In the genomic region with DNA sequence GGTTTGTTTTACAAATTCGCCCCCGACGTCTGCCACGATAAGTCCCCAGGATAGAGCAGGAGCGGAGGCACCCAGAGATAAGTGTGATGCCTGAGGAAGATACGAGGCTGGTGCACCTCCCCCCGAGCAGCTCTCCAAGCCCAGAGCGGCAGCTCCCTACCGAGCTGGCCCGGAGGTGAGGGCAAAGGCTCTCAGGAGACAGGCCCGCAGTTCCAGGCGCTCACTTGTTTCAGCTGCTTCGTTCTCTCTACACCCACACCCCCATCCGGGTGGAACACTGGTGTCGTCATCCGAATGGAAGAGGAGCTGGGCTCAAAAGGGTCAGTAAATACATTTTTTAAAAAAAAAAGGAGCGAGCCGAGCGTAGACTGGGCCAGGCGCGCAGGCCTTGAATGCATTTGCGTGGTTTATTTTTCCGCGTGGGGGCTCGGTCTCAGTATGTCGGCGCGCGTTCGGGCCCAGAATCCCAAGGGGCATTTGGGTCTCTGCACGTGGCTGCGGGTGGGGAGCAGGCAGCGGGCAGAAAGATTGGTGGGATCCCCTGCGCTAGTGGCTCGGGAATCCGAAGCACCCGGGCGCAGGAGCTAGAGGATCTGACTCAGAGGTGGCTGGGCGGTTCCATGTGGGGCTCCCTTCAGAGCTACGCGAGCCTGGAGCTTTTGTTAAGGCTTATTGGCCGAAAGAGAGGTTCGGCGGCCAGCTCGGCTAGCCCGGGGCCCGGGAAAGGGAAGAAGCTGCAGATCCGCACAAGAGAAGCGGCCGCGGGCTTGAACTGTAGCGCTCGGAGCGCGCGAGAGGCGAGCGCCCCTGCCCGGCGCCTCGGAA, we compare ENCODE assay signal across 9 mouse cellular contexts. TPM values are rescaled to one million over a fixed set of nuclear protein-coding genes. Genes with fewer than 3 reads are reported as not detected.
DNase-seq lines count a peak whose midpoint lies in the region; ATAC-seq lines count a peak whose summit lies in the region.
"Had no signal": no experiment of that assay in that cellular context is flagged by ENCODE, and none has a peak within 500 bp of the region (broad histone marks: within the 10 kb centered on the region; RNA-seq: fewer than 3 reads in every experiment).

No protein-coding gene starts in this region.

- H3K4me1 ChIP-seq in heart, embryonic 13.5 days, result peaks cover 33% of the 10 kb centered on the region
- H3K4me1 ChIP-seq in limb, embryonic 13.5 days, result peaks cover 28% of the 10 kb centered on the region
- H3K4me1 ChIP-seq in neural tube, embryonic 13.5 days (replicated peaks), result peaks cover 16% of the 10 kb centered on the region

- H3K27ac ChIP-seq in heart, embryonic 13.5 days (replicated peaks), result peak overlapping the region; percentile 90
- H3K27ac ChIP-seq in limb, embryonic 13.5 days, result peak overlapping the region; percentile 94
- peak overlapping the region; percentile 43; the same call in 1 of the 2 replicates for H3K27ac ChIP-seq in neural tube, embryonic 13.5 days (replicated peaks)

- H3K27me3 ChIP-seq in heart, embryonic 13.5 days (replicated peaks), result peaks cover 80% of the 10 kb centered on the region
- H3K27me3 ChIP-seq in limb, embryonic 13.5 days, result peaks cover 69% of the 10 kb centered on the region
- peaks cover 99% of the 10 kb centered on the region for H3K27me3 ChIP-seq in neural tube, embryonic 13.5 days

- peak overlapping the region; percentile 57 for H3K4me3 ChIP-seq in heart, embryonic 13.5 days
- H3K4me3 ChIP-seq in limb, embryonic 13.5 days, result peak overlapping the region; percentile 58
- H3K4me3 ChIP-seq in neural tube, embryonic 13.5 days, result peak overlapping the region; percentile 34

- intact Hi-C loops in heart, postnatal 25 days (cut with DNase I), result loop anchor here (2.0 to 10.0 kb wide), 5 partner anchors 265 to 793 kb away; no protein-coding TSS in a partner anchor

- peak overlapping the region; percentile 86 for H3K9ac ChIP-seq in heart, embryonic 13.5 days
- peak overlapping the region; percentile 85 for H3K9ac ChIP-seq in limb, embryonic 13.5 days
- H3K9ac ChIP-seq in neural tube, embryonic 13.5 days, result peak overlapping the region; percentile 31

- no peaks in the 10 kb centered on the region for H3K9me3 ChIP-seq in heart, embryonic 13.5 days
- H3K9me3 ChIP-seq in limb, embryonic 13.5 days, result no peaks in the 10 kb centered on the region
- no peaks in the 10 kb centered on the region for H3K9me3 ChIP-seq in neural tube, embryonic 13.5 days

- ATAC-seq in heart, embryonic 13.5 days (ENCODE audit: extremely low read depth, insufficient number of reproducible peaks, low FRiP score, low TSS enrichment), result peak; percentile 25; the same call in 1 of the 2 replicates
- ATAC-seq in limb, embryonic 13.5 days (ENCODE audit: low FRiP score, low read depth), result no peak; the same call in 1 of the 2 replicates
- no peak for ATAC-seq in neural tube, embryonic 13.5 days (ENCODE audit: low read depth)

- 1% methylated on average over 60 of the region's 61 CpGs for WGBS in heart, embryonic 13.5 days
- under 1% methylated on average over 61 of the region's 61 CpGs for WGBS in limb, embryonic 13.5 days
- under 1% methylated on average over 61 of the region's 61 CpGs for WGBS in neural tube, embryonic 13.5 days

- H3K4me2 ChIP-seq in heart, embryonic 13.5 days, result peak overlapping the region; percentile 83
- H3K4me2 ChIP-seq in limb, embryonic 13.5 days (replicated peaks), result peak overlapping the region; percentile 81
- peak overlapping the region; percentile 56 for H3K4me2 ChIP-seq in neural tube, embryonic 13.5 days

- no peaks in the 10 kb centered on the region for H3K36me3 ChIP-seq in heart, embryonic 13.5 days
- no peaks in the 10 kb centered on the region for H3K36me3 ChIP-seq in limb, embryonic 13.5 days
- no peaks in the 10 kb centered on the region for H3K36me3 ChIP-seq in neural tube, embryonic 13.5 days

- peak; percentile 94 for DNase-seq in heart, adult 11 months
- no peak for DNase-seq in heart, postnatal 25 days (ENCODE audit: low spot score)
- peak; percentile 58 for DNase-seq in adrenal gland, adult 8-10 months
- no peak for DNase-seq in natural killer cell, adult 2 months (ENCODE audit: low spot score in 2 of 2)
- DNase-seq in right cerebral cortex, postnatal 10 days (ENCODE audit: low spot score in 2 of 2), result no peak

RNA-seq across cellular contexts. Expression of a gene that starts 0.5 kb away (rescaled TPM):
- 10 to 100 TPM in 1 of 2 experiments, 1 to 10 TPM in 1; 9.3 to 13.2 TPM for total RNA-seq in heart, postnatal 25 days (2021)
- 100 to 1,000 TPM; 299 to 549 (median 400) TPM for total RNA-seq in adrenal gland, adult 8-10 months (2022)
- polyA plus RNA-seq in heart, embryonic 13.5 days (2015; fragmentation: Nextera tagmentation; extraction: Ambion mirVana), result 9.4 and 12.8 TPM in 2 replicates
- polyA plus RNA-seq in limb, embryonic 13.5 days (2015; fragmentation: Nextera tagmentation; extraction: Ambion mirVana), result 29.9 and 43.9 TPM in 2 replicates
- 10.5 and 11.7 TPM in 2 replicates for polyA plus RNA-seq in neural tube, embryonic 13.5 days (2015; fragmentation: Nextera tagmentation; extraction: Ambion mirVana)
- total RNA-seq: hematopoietic stem cell, adult 5-6 weeks had no signal

Comparison
In these comparisons a context has a peak if more than half of its experiments do, and no peak if none do; other contexts are left out.
1. DNase-seq: peak in heart, adult 11 months (single experiment) and adrenal gland, adult 8-10 months (single experiment); none in heart, postnatal 25 days (single experiment), natural killer cell, adult 2 months (0 of 2) and right cerebral cortex, postnatal 10 days (0 of 2).
2. H3K27ac ChIP-seq: peak in every context shown above with its lines; median percentile 94 in limb, embryonic 13.5 days; 90 in heart, embryonic 13.5 days; 43 in neural tube, embryonic 13.5 days.
3. H3K9ac ChIP-seq: peak in every context shown above with its lines; median percentile 86 in heart, embryonic 13.5 days; 85 in limb, embryonic 13.5 days; 31 in neural tube, embryonic 13.5 days.
4. Peak in every context shown above with its lines, with median percentiles within 50 percentile points of each other: H3K4me2 ChIP-seq and H3K4me3 ChIP-seq.